Mouse (Mus musculus) adrenal gland (tissue): ENCODE measurements around the gene Acvr1.

Source experiments
- intact Hi-C: fragments of 180-260 bp; cut with DNase I; formaldehyde crosslinking; loops from one replicate; pipeline ENCODE4 v1.15.1; 2025

The Acvr1 gene

GRCm38 (mm10) chr2:58418109-58418508, 148.8 kb downstream of the Acvr1 start:
- intact Hi-C loops, result no loop called here

- intact Hi-C loops, result no loop called here
Observed at GRCm38 (mm10) chr2:58417684-58418083, 149.3 kb downstream of the Acvr1 start.

GRCm38 (mm10) chr2:58415037-58415436, 151.9 kb downstream of the Acvr1 start:
- intact Hi-C loops, result no loop called here

- intact Hi-C loops, result no loop called here
Observed at GRCm38 (mm10) chr2:58408926-58409634, 157.9 kb downstream of the Acvr1 start.

GRCm38 (mm10) chr2:58403481-58403880, 163.5 kb downstream of the Acvr1 start:
- intact Hi-C loops, result no loop called here

- intact Hi-C loops, result no loop called here
Observed at GRCm38 (mm10) chr2:58388601-58389000, 178.4 kb downstream of the Acvr1 start.

- intact Hi-C loops, result no loop called here
Observed at GRCm38 (mm10) chr2:58380020-58380419, 186.9 kb downstream of the Acvr1 start.

- intact Hi-C loops, result no loop called here
Observed at GRCm38 (mm10) chr2:58379475-58379874, 187.5 kb downstream of the Acvr1 start.

- intact Hi-C loops, result no loop called here
Observed at GRCm38 (mm10) chr2:58377417-58378130, 189.4 kb downstream of the Acvr1 start.

GRCm38 (mm10) chr2:58366196-58366595, 200.8 kb downstream of the Acvr1 start:
- intact Hi-C loops, result no loop called here

GRCm38 (mm10) chr2:58361361-58362046, 205.5 kb downstream of the Acvr1 start:
- intact Hi-C loops, result no loop called here

GRCm38 (mm10) chr2:58358132-58358460, 208.9 kb downstream of the Acvr1 start:
- intact Hi-C loops, result no loop called here

GRCm38 (mm10) chr2:58357414-58358131, 209.4 kb downstream of the Acvr1 start, which contains the start of gene Acvr1c:
Acvr1c (minus strand) TSS chr2:58357895.
- intact Hi-C loops, result no loop called here

- intact Hi-C loops, result no loop called here
Observed at GRCm38 (mm10) chr2:58357068-58357413, 209.9 kb downstream of the Acvr1 start.

GRCm38 (mm10) chr2:58354389-58354788, 212.6 kb downstream of the Acvr1 start:
- intact Hi-C loops, result no loop called here

GRCm38 (mm10) chr2:58352846-58353245, 214.1 kb downstream of the Acvr1 start:
- intact Hi-C loops, result no loop called here

- intact Hi-C loops, result no loop called here
Observed at GRCm38 (mm10) chr2:58350657-58351056, 216.3 kb downstream of the Acvr1 start.
